Mouse (Mus musculus): ENCODE results near the gene Aox3. TPM values are rescaled to one million over a fixed set of nuclear protein-coding genes. Genes with fewer than 3 reads are reported as not detected.
A peak's percentile ranks its signal among the peaks of the same experiment; 100 is the strongest.

The Aox3 gene
- polyA plus RNA-seq, 1 experiment from 2014 or later, result 0.83 TPM

DNA sequence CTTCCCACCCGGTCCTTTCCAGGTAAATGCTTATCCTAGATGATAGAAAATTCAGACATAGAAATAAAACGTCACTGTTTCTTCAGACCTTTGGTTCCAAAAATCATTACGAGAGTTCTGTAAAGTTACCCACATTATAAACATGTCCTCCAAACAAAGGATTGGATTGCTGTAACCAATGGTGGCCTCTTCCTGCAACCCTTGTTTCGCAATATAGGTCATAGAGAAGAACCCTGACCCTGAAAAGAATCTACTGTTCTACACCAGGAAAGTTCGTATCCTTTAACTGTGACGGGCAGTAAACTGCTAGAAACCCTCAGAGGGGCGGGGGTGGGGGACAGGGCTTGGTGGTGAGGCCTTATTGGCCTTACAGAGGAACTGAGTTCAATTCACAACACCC lies 99.9 kb downstream of the Aox3 start:
- H3K4me2 ChIP-seq, result no peak overlapping the region
- H3K4me1 ChIP-seq, result peaks cover 23% of the 10 kb centered on the region
- no peak for ATAC-seq (ENCODE audit: insufficient number of reproducible peaks, insufficient read depth, low FRiP score, low TSS enrichment, low read depth)
- H3K4me3 ChIP-seq, result no peak overlapping the region
- no peak overlapping the region for H3K27ac ChIP-seq
- no peaks in the 10 kb centered on the region for H3K27me3 ChIP-seq
- no peaks in the 10 kb centered on the region for H3K9me3 ChIP-seq
- 89% methylated on average over 7 of the region's 7 CpGs for WGBS
- H3K9ac ChIP-seq, result no peak overlapping the region
- no peaks in the 10 kb centered on the region for H3K36me3 ChIP-seq

DNA sequence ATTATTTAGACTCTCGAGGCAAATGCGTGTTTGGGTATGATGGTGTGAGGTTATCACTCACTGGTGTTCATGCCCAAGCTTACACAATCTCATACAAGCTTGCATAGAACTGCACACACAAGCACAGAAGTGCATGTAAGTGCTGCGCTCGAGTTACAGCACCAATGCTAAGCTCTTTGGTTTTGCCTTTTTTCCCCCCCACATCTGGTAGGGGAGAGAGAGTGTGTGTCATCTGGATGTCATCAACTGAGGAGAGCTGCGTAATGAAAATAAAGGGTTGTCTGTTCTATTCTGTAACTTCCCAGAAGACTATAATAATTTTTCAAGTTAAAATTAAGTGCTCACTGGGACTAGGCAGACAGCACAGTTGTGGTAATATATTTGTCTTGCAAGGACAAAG lies 100.9 kb downstream of the Aox3 start:
- H3K27me3 ChIP-seq, result no peaks in the 10 kb centered on the region
- H3K36me3 ChIP-seq, result no peaks in the 10 kb centered on the region
- H3K4me2 ChIP-seq, result no peak overlapping the region
- no peaks in the 10 kb centered on the region for H3K9me3 ChIP-seq
- WGBS, result 41% methylated on average over 5 of the region's 5 CpGs
- peaks cover 23% of the 10 kb centered on the region for H3K4me1 ChIP-seq
- peak overlapping the region; percentile 44; the same call in 1 of the 2 replicates for H3K27ac ChIP-seq
- ATAC-seq (ENCODE audit: insufficient number of reproducible peaks, insufficient read depth, low FRiP score, low TSS enrichment, low read depth), result peak; percentile 17; the same call in 1 of the 2 replicates
- H3K9ac ChIP-seq, result no peak overlapping the region
- no peak overlapping the region for H3K4me3 ChIP-seq

DNA sequence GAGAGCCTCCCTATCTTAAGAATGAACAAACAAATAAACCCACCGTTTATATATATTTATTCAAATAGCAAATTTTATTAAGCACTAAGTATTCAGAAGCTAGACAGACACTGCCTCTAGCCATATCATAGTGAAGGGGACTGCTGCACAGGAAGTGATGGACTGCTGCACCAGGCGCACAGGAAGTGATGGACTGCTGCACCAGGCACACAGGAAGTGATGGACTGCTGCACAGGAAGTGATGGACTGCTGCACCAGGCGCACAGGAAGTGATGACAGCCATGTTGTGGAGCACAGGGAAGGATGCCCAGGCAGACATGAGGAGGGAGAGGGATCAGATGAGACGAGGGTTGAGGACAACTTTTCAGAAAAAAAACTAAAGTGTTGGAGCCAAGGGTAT lies 102.4 kb downstream of the Aox3 start:
- Histone ChIP-seq H3K4me1 (peaks cover 22% of the 10 kb centered on the region), H3K4me2 (no peak overlapping the region), H3K36me3 (no peaks in the 10 kb centered on the region), H3K4me3 (no peak overlapping the region), H3K27ac (no peak overlapping the region), H3K27me3 (no peaks in the 10 kb centered on the region), H3K9me3 (no peaks in the 10 kb centered on the region), H3K9ac (no peak overlapping the region)
- WGBS, result 89% methylated on average over 4 of the region's 4 CpGs
- no peak for ATAC-seq (ENCODE audit: insufficient number of reproducible peaks, insufficient read depth, low FRiP score, low TSS enrichment, low read depth)

DNA sequence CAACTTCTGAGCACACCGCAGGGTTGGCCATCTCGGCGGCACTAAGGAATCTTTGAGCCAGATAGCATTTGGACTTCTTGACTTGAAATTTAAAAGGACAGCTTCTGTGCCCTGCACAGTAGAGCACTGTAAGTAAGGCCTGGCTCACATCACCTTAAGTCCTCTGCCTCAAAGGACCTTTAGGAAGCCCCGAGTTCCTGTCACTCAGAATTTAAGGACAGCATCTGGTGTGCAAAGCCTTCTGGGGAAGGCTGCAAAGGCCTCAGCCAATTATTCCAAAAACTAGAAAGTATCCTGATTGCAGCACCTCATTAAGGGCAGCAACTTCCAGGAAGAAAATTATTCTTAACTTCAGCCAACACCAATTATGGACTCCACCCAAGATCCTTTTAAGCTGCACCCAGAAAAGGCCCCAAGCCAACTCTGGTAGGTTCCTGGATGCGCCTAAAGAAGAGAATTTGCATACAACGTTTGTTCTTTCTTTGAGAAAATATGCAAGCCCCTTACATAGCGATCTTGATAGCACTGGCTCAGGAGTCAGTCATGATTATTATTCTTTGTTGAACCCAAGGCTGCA lies 103.1 kb downstream of the Aox3 start:
- H3K27ac ChIP-seq, result no peak overlapping the region
- no peak overlapping the region for H3K4me2 ChIP-seq
- no peaks in the 10 kb centered on the region for H3K9me3 ChIP-seq
- H3K4me3 ChIP-seq, result no peak overlapping the region
- H3K27me3 ChIP-seq, result no peaks in the 10 kb centered on the region
- ATAC-seq (ENCODE audit: insufficient number of reproducible peaks, insufficient read depth, low FRiP score, low TSS enrichment, low read depth), result no peak
- 82% methylated on average over 7 of the region's 7 CpGs for WGBS
- H3K36me3 ChIP-seq, result no peaks in the 10 kb centered on the region
- H3K9ac ChIP-seq, result no peak overlapping the region
- H3K4me1 ChIP-seq, result peaks cover 21% of the 10 kb centered on the region

DNA sequence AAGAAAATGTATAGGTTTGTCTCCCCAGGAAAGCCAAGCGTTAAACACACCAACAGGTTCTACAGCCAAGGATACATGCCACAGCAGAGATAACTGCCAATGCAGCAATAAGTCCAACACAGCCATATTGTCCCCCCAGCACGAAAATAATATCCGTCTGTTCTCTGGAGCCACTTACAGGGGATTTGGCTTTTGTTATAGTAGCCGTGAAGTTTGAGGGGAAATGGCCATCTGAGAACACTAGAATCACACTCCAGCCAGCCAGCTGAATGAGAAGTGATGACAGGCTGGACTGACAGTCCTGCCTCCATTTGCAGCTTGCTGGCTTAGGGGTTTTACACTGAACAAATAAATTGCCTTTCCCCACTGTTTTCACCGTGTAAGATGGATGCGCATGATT lies 108.1 kb downstream of the Aox3 start:
- no peak overlapping the region for H3K4me3 ChIP-seq
- no peaks in the 10 kb centered on the region for H3K27me3 ChIP-seq
- H3K36me3 ChIP-seq, result no peaks in the 10 kb centered on the region
- H3K27ac ChIP-seq, result no peak overlapping the region
- H3K4me2 ChIP-seq, result no peak overlapping the region
- H3K4me1 ChIP-seq, result peaks cover 19% of the 10 kb centered on the region
- ATAC-seq (ENCODE audit: insufficient number of reproducible peaks, insufficient read depth, low FRiP score, low TSS enrichment, low read depth), result no peak
- WGBS, result 58% methylated on average over 6 of the region's 6 CpGs
- H3K9ac ChIP-seq, result no peak overlapping the region
- no peaks in the 10 kb centered on the region for H3K9me3 ChIP-seq

DNA sequence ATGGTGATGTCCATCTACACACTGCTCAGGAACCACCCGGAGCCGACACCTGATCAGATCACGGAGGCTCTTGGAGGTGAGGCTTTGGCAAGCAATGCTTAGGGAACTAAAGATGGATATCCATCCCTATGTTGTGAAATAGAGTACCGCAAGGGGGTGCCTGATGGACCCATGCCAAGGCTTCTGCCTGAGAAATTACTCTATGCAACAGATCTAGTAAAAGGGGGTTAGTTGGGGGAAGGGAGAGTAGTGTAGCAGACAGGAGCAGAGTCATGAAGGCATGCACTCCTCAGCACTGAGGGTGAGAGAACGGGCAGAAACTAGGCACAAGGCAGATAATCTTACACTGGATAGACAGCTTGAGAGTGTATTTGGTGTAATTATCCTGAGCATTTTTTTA lies 108.9 kb downstream of the Aox3 start:
- H3K4me3 ChIP-seq, result no peak overlapping the region
- H3K9ac ChIP-seq, result no peak overlapping the region
- no peaks in the 10 kb centered on the region for H3K9me3 ChIP-seq
- no peak overlapping the region for H3K27ac ChIP-seq
- no peaks in the 10 kb centered on the region for H3K36me3 ChIP-seq
- ATAC-seq (ENCODE audit: insufficient number of reproducible peaks, insufficient read depth, low FRiP score, low TSS enrichment, low read depth), result no peak
- no peak overlapping the region for H3K4me2 ChIP-seq
- WGBS, result 63% methylated on average over 5 of the region's 5 CpGs
- no peaks in the 10 kb centered on the region for H3K27me3 ChIP-seq
- H3K4me1 ChIP-seq, result peaks cover 19% of the 10 kb centered on the region

DNA sequence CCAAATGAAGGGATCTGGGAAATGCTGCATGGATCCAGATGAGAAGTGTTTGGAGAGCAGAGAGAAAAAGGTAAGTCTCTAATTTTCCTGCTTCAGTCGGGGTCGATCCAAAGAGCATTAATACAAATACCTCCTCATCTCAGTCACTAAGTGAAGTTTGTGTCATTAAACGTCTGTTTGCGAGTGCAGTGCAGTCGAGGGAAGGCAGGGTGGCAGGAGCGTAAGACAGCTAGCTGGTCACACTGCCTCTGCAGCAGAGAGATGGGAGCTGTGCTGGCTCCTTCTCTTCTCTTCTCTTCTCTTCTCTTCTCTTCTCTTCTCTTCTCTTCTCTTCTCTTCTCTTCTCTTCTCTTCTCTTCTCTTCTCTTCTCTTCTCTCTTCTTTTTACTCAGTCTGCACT lies 115.2 kb downstream of the Aox3 start:
- Histone ChIP-seq H3K36me3 (no peaks in the 10 kb centered on the region), H3K4me1 (no peaks in the 10 kb centered on the region), H3K4me3 (no peak overlapping the region), H3K27ac (no peak overlapping the region), H3K9ac (no peak overlapping the region), H3K9me3 (no peaks in the 10 kb centered on the region), H3K27me3 (no peaks in the 10 kb centered on the region), H3K4me2 (no peak overlapping the region)
- WGBS, result 69% methylated on average over 6 of the region's 6 CpGs
- no peak for ATAC-seq (ENCODE audit: insufficient number of reproducible peaks, insufficient read depth, low FRiP score, low TSS enrichment, low read depth)

DNA sequence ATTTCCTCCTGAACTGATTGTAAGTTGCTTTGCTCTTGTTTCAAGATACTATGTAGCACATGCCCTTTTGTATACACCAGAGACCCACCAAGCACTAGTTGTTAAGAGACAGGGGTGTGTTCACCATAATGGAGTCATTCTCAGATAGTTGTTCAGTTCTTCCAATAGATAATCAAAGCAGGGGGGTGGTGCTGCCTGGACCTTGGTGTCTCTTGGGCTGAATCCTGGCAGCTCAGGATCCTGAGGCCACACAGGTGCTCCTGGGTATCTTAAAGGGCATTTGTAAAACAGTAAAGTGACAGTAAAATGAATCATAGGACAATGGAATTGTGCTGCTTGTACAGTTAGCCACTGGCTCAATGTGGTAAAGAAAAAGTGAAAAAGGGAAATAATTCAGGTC lies 116.0 kb downstream of the Aox3 start:
- no peak for ATAC-seq (ENCODE audit: insufficient number of reproducible peaks, insufficient read depth, low FRiP score, low TSS enrichment, low read depth)
- no peak overlapping the region for H3K4me3 ChIP-seq
- no peaks in the 10 kb centered on the region for H3K27me3 ChIP-seq
- H3K36me3 ChIP-seq, result no peaks in the 10 kb centered on the region
- no peaks in the 10 kb centered on the region for H3K9me3 ChIP-seq
- no peak overlapping the region for H3K27ac ChIP-seq
- H3K9ac ChIP-seq, result no peak overlapping the region
- no peaks in the 10 kb centered on the region for H3K4me1 ChIP-seq
- H3K4me2 ChIP-seq, result no peak overlapping the region

DNA sequence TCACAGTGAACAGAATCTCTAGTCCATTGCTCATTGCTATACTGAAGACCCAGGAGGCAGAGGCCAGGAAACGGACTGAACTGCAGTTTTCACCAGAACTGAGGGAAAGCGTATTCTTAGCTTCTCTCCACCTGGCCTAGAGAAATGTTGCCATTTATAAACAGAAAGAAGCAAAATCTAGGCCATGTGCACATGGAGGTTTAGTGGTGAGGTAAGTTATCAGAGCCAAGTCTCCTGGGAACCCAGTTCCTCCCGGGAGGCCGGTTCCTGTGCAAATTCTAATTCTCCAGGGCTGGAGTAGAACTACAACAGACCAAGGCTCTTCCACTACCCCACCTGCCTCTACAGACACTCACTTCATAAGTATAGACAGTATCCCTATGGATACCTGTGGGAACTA lies 116.8 kb downstream of the Aox3 start:
- H3K4me2 ChIP-seq, result no peak overlapping the region
- no peak for ATAC-seq (ENCODE audit: insufficient number of reproducible peaks, insufficient read depth, low FRiP score, low TSS enrichment, low read depth)
- H3K9ac ChIP-seq, result no peak overlapping the region
- H3K27me3 ChIP-seq, result no peaks in the 10 kb centered on the region
- H3K4me3 ChIP-seq, result no peak overlapping the region
- no peaks in the 10 kb centered on the region for H3K36me3 ChIP-seq
- H3K9me3 ChIP-seq, result no peaks in the 10 kb centered on the region
- no peaks in the 10 kb centered on the region for H3K4me1 ChIP-seq
- no peak overlapping the region for H3K27ac ChIP-seq
- 79% methylated on average over 4 of the region's 4 CpGs for WGBS

DNA sequence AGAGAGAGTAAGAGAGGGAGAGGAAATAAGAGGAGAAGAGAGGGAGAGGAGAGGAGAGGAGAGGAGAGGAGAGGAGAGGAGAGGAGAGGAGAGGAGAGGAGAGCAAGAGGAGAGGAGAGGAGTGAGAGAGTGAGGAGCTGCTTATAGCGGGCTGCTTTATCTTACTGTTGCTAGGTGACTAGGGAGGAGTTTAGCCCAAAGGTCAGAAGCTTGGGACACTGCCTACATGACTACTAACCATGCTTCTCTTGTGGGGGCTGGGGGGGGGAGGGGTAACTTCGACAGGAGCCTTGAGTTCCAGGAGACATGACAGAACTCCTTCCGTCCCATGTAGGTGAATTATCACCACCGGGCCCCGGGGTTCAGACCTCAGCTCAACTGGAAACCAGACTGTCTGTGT lies 117.6 kb downstream of the Aox3 start:
- Histone ChIP-seq H3K9me3 (no peaks in the 10 kb centered on the region), H3K4me3 (no peak overlapping the region), H3K9ac (no peak overlapping the region), H3K4me1 (no peaks in the 10 kb centered on the region), H3K27me3 (no peaks in the 10 kb centered on the region), H3K4me2 (no peak overlapping the region), H3K36me3 (no peaks in the 10 kb centered on the region), H3K27ac (no peak overlapping the region)
- 60% methylated on average over 5 of the region's 5 CpGs for WGBS
- no peak for ATAC-seq (ENCODE audit: insufficient number of reproducible peaks, insufficient read depth, low FRiP score, low TSS enrichment, low read depth)

DNA sequence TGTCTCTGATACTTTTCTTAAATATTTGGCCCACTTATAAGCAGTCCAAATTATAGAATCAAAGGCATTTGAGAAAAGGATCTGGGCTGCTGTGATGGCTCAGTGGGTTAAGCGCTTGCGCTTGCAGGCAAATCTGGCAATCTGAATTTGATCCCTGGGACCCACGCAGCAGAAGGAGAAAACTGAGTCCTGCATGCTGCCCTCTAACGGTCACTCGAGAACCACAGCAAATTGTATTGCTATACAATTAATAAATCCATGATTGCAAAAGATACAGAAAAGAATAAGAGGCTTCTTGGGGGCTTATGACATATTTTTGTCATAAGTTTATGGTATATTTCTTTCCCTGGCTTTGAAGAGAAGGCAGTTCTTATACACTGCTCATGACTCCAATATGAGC lies 122.5 kb downstream of the Aox3 start:
- H3K4me1 ChIP-seq, result peaks cover 13% of the 10 kb centered on the region
- no peak overlapping the region for H3K9ac ChIP-seq
- no peak for ATAC-seq (ENCODE audit: insufficient number of reproducible peaks, insufficient read depth, low FRiP score, low TSS enrichment, low read depth)
- WGBS, result 42% methylated on average over 5 of the region's 5 CpGs
- no peaks in the 10 kb centered on the region for H3K36me3 ChIP-seq
- H3K27me3 ChIP-seq, result no peaks in the 10 kb centered on the region
- H3K4me3 ChIP-seq, result no peak overlapping the region
- no peak overlapping the region for H3K4me2 ChIP-seq
- no peaks in the 10 kb centered on the region for H3K9me3 ChIP-seq
- H3K27ac ChIP-seq, result no peak overlapping the region

DNA sequence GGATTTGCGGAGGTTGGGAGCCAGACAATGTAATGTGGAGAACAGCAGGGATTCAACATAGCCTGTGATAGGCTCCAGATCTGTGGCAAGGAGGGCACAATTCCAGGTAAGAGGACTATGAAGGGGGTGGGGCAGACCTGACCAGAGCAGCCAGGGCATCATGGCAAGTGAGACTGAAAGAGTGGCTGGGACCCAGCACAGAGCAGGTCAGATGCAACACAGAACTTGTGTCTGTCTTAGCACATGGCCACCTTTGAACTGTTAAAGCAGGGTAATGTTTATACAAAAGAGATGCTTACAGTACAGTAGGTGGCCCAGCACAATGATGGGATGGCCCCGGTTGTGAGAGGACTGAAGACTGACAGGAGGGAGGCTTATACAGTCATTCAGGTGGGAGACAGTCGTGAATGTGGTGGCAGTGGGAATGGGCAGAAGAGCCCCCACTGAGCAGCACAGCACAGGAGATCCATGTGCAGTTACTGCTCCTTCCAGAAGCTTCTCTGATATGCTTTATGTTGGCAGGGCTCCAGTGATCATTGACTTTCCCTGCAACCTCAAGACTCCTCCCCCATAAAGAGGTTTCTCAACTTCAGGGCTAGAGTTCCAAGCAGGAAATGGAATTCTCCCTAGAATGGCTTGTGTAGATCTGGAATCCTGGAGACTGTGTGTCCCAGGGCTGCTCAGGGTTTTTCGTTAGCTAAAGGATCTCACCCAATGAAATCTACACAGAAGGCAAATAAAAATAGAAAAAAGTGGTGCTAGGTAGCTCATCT lies 124.8 kb downstream of the Aox3 start:
- no peak for ATAC-seq (ENCODE audit: insufficient number of reproducible peaks, insufficient read depth, low FRiP score, low TSS enrichment, low read depth)

More for the DNA sequence above, 124.8 kb downstream of the Aox3 start:
- Histone ChIP-seq H3K9me3 (no peaks in the 10 kb centered on the region), H3K36me3 (no peaks in the 10 kb centered on the region), H3K4me1 (peaks cover 13% of the 10 kb centered on the region), H3K9ac (no peak overlapping the region), H3K27me3 (no peaks in the 10 kb centered on the region), H3K4me3 (no peak overlapping the region), H3K27ac (no peak overlapping the region), H3K4me2 (no peak overlapping the region)
- 83% methylated on average over 4 of the region's 4 CpGs for WGBS

All from embryonic facial prominence, embryonic 13.5 days (tissue).